Mouse (Mus musculus) CH12.LX (cell line): ENCODE data around the gene Pus10. TPM values are rescaled to one million over a fixed set of nuclear protein-coding genes. Genes with fewer than 3 reads are reported as not detected.

Source experiments
- DNase-seq: peaks from one replicate; pipeline ENCODE4 v3.0.0-alpha.2; 2013; ENCODE audit errors: extremely low read depth
- H3K27ac ChIP-seq: 2 replicates; pipeline ENCODE4 v1.5.1; 2012; ENCODE audit warnings: low read depth, mild to moderate bottlenecking, control low read depth, moderate library complexity; ENCODE audit not compliant: insufficient read depth
- H3K27me3 ChIP-seq: replicated peaks from 2 replicates; pipeline ENCODE3; 2012; ENCODE audit warnings: inconsistent platforms
- H3K36me3 ChIP-seq, 2 experiments: replicated peaks in 1 of 2; 2 replicates each; pipeline versions ENCODE3 to v1.6.1; 2012; ENCODE audit warnings: inconsistent platforms in 1 of 2, low read length in 1 of 2, mild to moderate bottlenecking in 1 of 2, mixed read lengths in 1 of 2, moderate library complexity in 1 of 2; ENCODE audit not compliant: control insufficient read depth in 1 of 2, insufficient read depth in 1 of 2
- H3K4me1 ChIP-seq, 2 experiments: 2 replicates each; pipeline ENCODE4 v1.6.1; 2012; ENCODE audit warnings: inconsistent platforms in 1 of 2, moderate library complexity in 1 of 2; ENCODE audit not compliant: insufficient read depth in 2 of 2, control insufficient read depth in 1 of 2
- H3K4me2 ChIP-seq: 2 replicates; pipeline ENCODE4 v1.6.1; 2012; ENCODE audit warnings: low read depth, mild to moderate bottlenecking, control low read depth; ENCODE audit not compliant: poor library complexity, insufficient read depth, severe bottlenecking
- H3K4me3 ChIP-seq, 3 experiments: fragments of 150-350 bp in 1 of 3; sonication (generic) in 1 of 3; replicated peaks in 1 of 3; 2 replicates each; pipeline versions ENCODE3 to v1.5.1; 2011 to 2012; ENCODE audit warnings: low read depth in 2 of 3, low read length in 2 of 3, mild to moderate bottlenecking in 2 of 3, moderate library complexity in 2 of 3, control low read depth in 1 of 3, improper control_type of control experiment in 1 of 3, inconsistent platforms in 1 of 3, mixed read lengths in 1 of 3; ENCODE audit not compliant: poor library complexity in 1 of 3
- H3K79me2 ChIP-seq: replicated peaks from 2 replicates; pipeline ENCODE4 v1.6.1; 2012; ENCODE audit warnings: mild to moderate bottlenecking, moderate library complexity; ENCODE audit not compliant: control insufficient read depth, poor library complexity, insufficient read depth, severe bottlenecking; ENCODE audit errors: extremely low read depth
- H3K9ac ChIP-seq: 2 replicates; pipeline ENCODE4 v1.6.1; 2012; ENCODE audit warnings: low read depth, mild to moderate bottlenecking, control low read depth, moderate library complexity; ENCODE audit not compliant: insufficient read depth
- H3K9me3 ChIP-seq: replicated peaks from 2 replicates; pipeline ENCODE3; 2012; ENCODE audit warnings: low read length, inconsistent platforms, mixed read lengths
- BHLHE40 ChIP-seq: IDR thresholded peaks from 2 replicates; pipeline ENCODE4 v1.6.1; 2011; ENCODE audit warnings: mild to moderate bottlenecking, low read depth, low read length, improper control_type of control experiment
- CHD2 ChIP-seq: IDR thresholded peaks from 2 replicates; pipeline ENCODE4 v1.6.1; 2011; ENCODE audit warnings: low read length, improper control_type of control experiment
- ETS1 ChIP-seq: conservative IDR thresholded peaks from 2 replicates; pipeline ENCODE4 v1.6.1; 2012; ENCODE audit warnings: low read depth, mild to moderate bottlenecking, inconsistent platforms, low read length, improper control_type of control experiment, moderate library complexity
- HCFC1 ChIP-seq: IDR thresholded peaks from 2 replicates; pipeline ENCODE4 v1.6.1; 2012; ENCODE audit warnings: low read depth, mild to moderate bottlenecking, inconsistent platforms, low read length, improper control_type of control experiment
- JUN ChIP-seq: IDR thresholded peaks from 2 replicates; pipeline ENCODE4 v1.6.1; 2011; ENCODE audit warnings: low read depth, mild to moderate bottlenecking, low read length, improper control_type of control experiment, moderate library complexity; ENCODE audit not compliant: insufficient read depth
- JUND ChIP-seq: conservative IDR thresholded peaks from 2 replicates; pipeline ENCODE4 v1.6.1; 2011; ENCODE audit warnings: low read depth, low read length, improper control_type of control experiment
- MAFK ChIP-seq: IDR thresholded peaks from 2 replicates; pipeline ENCODE4 v1.6.1; 2011; ENCODE audit warnings: low read length, improper control_type of control experiment; ENCODE audit not compliant: insufficient replicate concordance
- MAX ChIP-seq: IDR thresholded peaks from 2 replicates; pipeline ENCODE4 v1.6.1; 2011; ENCODE audit warnings: low read length, improper control_type of control experiment
- MXI1 ChIP-seq: IDR thresholded peaks from 2 replicates; pipeline ENCODE4 v1.6.1; 2011; ENCODE audit warnings: mild to moderate bottlenecking, low read depth, low read length, improper control_type of control experiment
- MYC ChIP-seq: IDR thresholded peaks from 2 replicates; pipeline ENCODE4 v1.6.1; 2011; ENCODE audit warnings: low read depth, mild to moderate bottlenecking, improper control_type of control experiment, low read length
- NELFE ChIP-seq: IDR thresholded peaks from 2 replicates; pipeline ENCODE4 v1.6.1; 2011; ENCODE audit warnings: low read depth, low read length, improper control_type of control experiment
- SIN3A ChIP-seq: IDR thresholded peaks from 2 replicates; pipeline ENCODE4 v1.6.1; 2012; ENCODE audit warnings: low read length, improper control_type of control experiment, inconsistent platforms
- TBP ChIP-seq: conservative IDR thresholded peaks from 2 replicates; pipeline ENCODE4 v1.6.1; 2011; ENCODE audit warnings: low read depth, low read length, improper control_type of control experiment
- USF1 ChIP-seq: IDR thresholded peaks from 2 replicates; pipeline ENCODE4 v1.6.1; 2014; ENCODE audit warnings: low read depth, mild to moderate bottlenecking, inconsistent platforms, low read length, improper control_type of control experiment
- USF2 ChIP-seq: conservative IDR thresholded peaks from 2 replicates; pipeline ENCODE4 v1.6.1; 2011; ENCODE audit warnings: low read depth, low read length, improper control_type of control experiment
- ZC3H11A ChIP-seq: IDR thresholded peaks from 2 replicates; pipeline ENCODE4 v1.6.1; 2012; ENCODE audit warnings: low read depth, mild to moderate bottlenecking, inconsistent platforms, low read length, improper control_type of control experiment
- ZKSCAN1 ChIP-seq: IDR thresholded peaks from 2 replicates; pipeline ENCODE4 v1.6.1; 2012; ENCODE audit warnings: low read depth, inconsistent platforms, low read length, improper control_type of control experiment, borderline replicate concordance
- ZMIZ1 ChIP-seq: IDR thresholded peaks from 2 replicates; pipeline ENCODE4 v1.6.1; 2012; ENCODE audit warnings: low read depth, mild to moderate bottlenecking, inconsistent platforms, low read length, improper control_type of control experiment
- ZNF384 ChIP-seq: IDR thresholded peaks from 2 replicates; pipeline ENCODE4 v1.6.1; 2012; ENCODE audit warnings: low read depth, low read length, improper control_type of control experiment, inconsistent platforms
- dilution Hi-C: fragments of 300-500 bp; cut with MboI; formaldehyde crosslinking; loops from 2 replicates; pipeline ENCODE4 v1.14.3; 2020; ENCODE audit warnings: low sequenced_read_pairs; ENCODE audit not compliant: extremely low pct_unique_long_range_greater_than_20kb, extremely low pct_ligation_motif_present
- in situ Hi-C: fragments of 300-500 bp; cut with MboI; formaldehyde crosslinking; loops from 3 replicates; pipeline ENCODE4 v1.14.3; 2019; ENCODE audit warnings: low sequenced_read_pairs, low pct_ligation_motif_present, low pct_unique_long_range_greater_than_20kb, mixed read lengths
- polyA plus RNA-seq: library from polyadenylated mRNA; unstranded; fragments of >175 nt; gene quantifications from 2 replicates; pipeline ENCODE4 v1.2.1, GENCODE M21; 2012; ENCODE audit warnings: low read depth; ENCODE audit not compliant: insufficient read length
- total RNA-seq, 2 experiments: library from RNA; depleted of rRNA; stranded (reverse); fragments of 300-350 nt in 1 of 2; fragments of >200 nt in 1 of 2; gene quantifications; 2 replicates each; pipeline ENCODE4 v1.2.3; 2012 to 2014

The Pus10 gene
- total and polyA plus RNA-seq, 3 experiments = 57.6 to 113 (median 92.3) TPM

GRCm38 (mm10) chr11:23665798-23666501, 476 bp downstream of the Pus10 start, which contains the start of gene Pex13 (continued):
- TF ChIP-seq MAX = peak; percentile 77
- peak; percentile 89 for TF ChIP-seq NELFE
- TF ChIP-seq USF2 = no peak
- no peak for TF ChIP-seq USF1
- TF ChIP-seq JUN = no peak
- TF ChIP-seq HCFC1 = peak; percentile 90
- peak; percentile 43; the same call in 1 of the 2 replicates for TF ChIP-seq ZKSCAN1
- TF ChIP-seq SIN3A = peak; percentile 98
- no peak for TF ChIP-seq ZC3H11A
- peak; percentile 40; the same call in 1 of the 2 replicates for TF ChIP-seq BHLHE40
- TF ChIP-seq ZMIZ1 = peak; percentile 76
- TF ChIP-seq ETS1 = peak; percentile 41; the same call in 1 of the 2 replicates
- peak; percentile 83 for TF ChIP-seq MYC
- TF ChIP-seq TBP = peak; percentile 86
- peak; percentile 85 for TF ChIP-seq MXI1
- no peak for TF ChIP-seq JUND
- TF ChIP-seq MAFK = 0 out of 2 replicates have a peak, but pooled peaks have one; percentile 38
- TF ChIP-seq, all 38 proteins: peak for 29

- Histone ChIP-seq H3K4me2 (peak overlapping the region; percentile 100), H3K9ac (peak overlapping the region; percentile 60)
These were observed 1.1 kb downstream of the Pus10 start for GRCm38 (mm10) chr11:23666526-23666925.

More at GRCm38 (mm10) chr11:23666526-23666925, 1.1 kb downstream of the Pus10 start:
- Histone ChIP-seq H3K4me1 (peaks cover 4 to 29% of the 10 kb centered on the region in 2 experiments; a peak in 3 of 4 replicates), H3K79me2 (peaks cover 44% of the 10 kb centered on the region), H3K9me3 (no peaks in the 10 kb centered on the region), H3K27ac (peak overlapping the region; percentile 84), H3K4me3 (peak overlapping the region; percentile 75 to 88 (median 78)), H3K36me3 (peaks cover 12 to 37% of the 10 kb centered on the region in 2 experiments), H3K27me3 (no peaks in the 10 kb centered on the region)
- in situ Hi-C loops (no loop called here), dilution Hi-C loops (no loop called here)
- TF ChIP-seq ZNF384 = 0 out of 2 replicates have a peak, but pooled peaks have one; percentile 23
- TF ChIP-seq SIN3A = peak; percentile 8; the same call in 1 of the 2 replicates
- TF ChIP-seq TBP = 0 out of 2 replicates have a peak, but pooled peaks have one; percentile 6
- TF ChIP-seq MYC = no peak
- no peak for TF ChIP-seq CHD2
- DNase-seq = no peak
